Mouse (Mus musculus) layer of hippocampus, postnatal 25 days (tissue): ENCODE data around the gene Sphk1. TPM values are rescaled to one million over a fixed set of nuclear protein-coding genes. Genes with fewer than 3 reads are reported as not detected.
"Not testable (repeated sequence)": the region's sequence is repeated elsewhere in the genome, so short reads cannot be mapped to it uniquely, and the experiment has no call there.

ENCODE experiments used
- DNase-seq, 2 experiments: peaks; one replicate each; pipeline ENCODE4 v3.0.0; 2022; ENCODE audit warnings: mixed read lengths in 2 of 2, low spot score in 1 of 2; ENCODE audit errors: extremely low spot score in 1 of 2
- total RNA-seq, 2 experiments: library from RNA; stranded (reverse); gene quantifications; 2 replicates each; pipeline ENCODE4 v1.2.3; 2021

Sphk1 gene
- 1 to 10 TPM; 1.3 to 2.1 TPM for total RNA-seq

- DNase-seq: no peak
These were observed at the start of gene Sphk1 for GRCm38 (mm10) chr11:116530187-116531147. Sphk1 (plus strand) TSS chr11:116530925.

- no peak for DNase-seq
These were observed 49.8 kb upstream of the Sphk1 start for GRCm38 (mm10) chr11:116480975-116481374.

GRCm38 (mm10) chr11:116481776-116482175, 48.9 kb upstream of the Sphk1 start:
- no peak for DNase-seq

GRCm38 (mm10) chr11:116484261-116484660, 46.5 kb upstream of the Sphk1 start:
- DNase-seq: no peak

- no peak for DNase-seq
These were observed 42.5 kb upstream of the Sphk1 start for GRCm38 (mm10) chr11:116488207-116488606.

GRCm38 (mm10) chr11:116488693-116489375, 41.9 kb upstream of the Sphk1 start:
- DNase-seq: no peak

- no peak for DNase-seq
These were observed 40.9 kb upstream of the Sphk1 start for GRCm38 (mm10) chr11:116489771-116490231.

GRCm38 (mm10) chr11:116490232-116491107, 40.3 kb upstream of the Sphk1 start:
- DNase-seq: peak; percentile 81 to 85

- no peak for DNase-seq
These were observed 39.4 kb upstream of the Sphk1 start for GRCm38 (mm10) chr11:116491338-116491737.

- not testable (repeated sequence) for DNase-seq
These were observed 38.2 kb upstream of the Sphk1 start for GRCm38 (mm10) chr11:116492507-116492906.

- DNase-seq: no peak
These were observed 37.5 kb upstream of the Sphk1 start for GRCm38 (mm10) chr11:116493191-116493590.

GRCm38 (mm10) chr11:116493795-116494252, 36.9 kb upstream of the Sphk1 start, which contains the start of gene Prpsap1:
Prpsap1 (minus strand) TSS chr11:116494202.
- DNase-seq: no peak

- no peak for DNase-seq
These were observed 36.1 kb upstream of the Sphk1 start for GRCm38 (mm10) chr11:116494474-116495174.

GRCm38 (mm10) chr11:116497313-116497712, 33.4 kb upstream of the Sphk1 start:
- DNase-seq: no peak

GRCm38 (mm10) chr11:116498596-116498995, 32.1 kb upstream of the Sphk1 start:
- DNase-seq: no peak

GRCm38 (mm10) chr11:116499018-116499417, 31.7 kb upstream of the Sphk1 start:
- no peak for DNase-seq

- peak in 1 of 2 experiments; percentile 24 for DNase-seq
These were observed 29.5 kb upstream of the Sphk1 start for GRCm38 (mm10) chr11:116501005-116501746.

GRCm38 (mm10) chr11:116504516-116504915, 26.2 kb upstream of the Sphk1 start:
- DNase-seq: no peak

GRCm38 (mm10) chr11:116505573-116505972, 25.2 kb upstream of the Sphk1 start:
- no peak for DNase-seq
